Mouse (Mus musculus) layer of hippocampus, postnatal 10 days (tissue): ENCODE measurements at regions not wholly inside any gene's neighbourhood (a gene's known extent, or its start where the extent isn't known, plus 50 kb on each side); places are given as distances from the start of the nearest gene placed in this dataset.
A peak's percentile ranks its signal among the peaks of the same experiment; 100 is the strongest.

Experiments used
- DNase-seq, 2 experiments: peaks; one replicate each; pipeline ENCODE4 v3.0.0; 2021; ENCODE audit warnings: low spot score in 2 of 2

GRCm38 (mm10) chr13:82361379-82361778, 578.5 kb downstream of the Cetn3 start:
- DNase-seq: no peak

GRCm38 (mm10) chr13:82366768-82367167, 583.9 kb downstream of the Cetn3 start:
- DNase-seq: no peak

- DNase-seq: no peak
Measured at GRCm38 (mm10) chr13:82371579-82371978, 588.7 kb downstream of the Cetn3 start.

- DNase-seq: no peak
Measured at GRCm38 (mm10) chr13:82372612-82373011, 589.7 kb downstream of the Cetn3 start.

GRCm38 (mm10) chr13:82392908-82393307, 610.0 kb downstream of the Cetn3 start:
- DNase-seq: peak; percentile 3 to 15

GRCm38 (mm10) chr13:82393496-82393895, 610.6 kb downstream of the Cetn3 start:
- DNase-seq: no peak

GRCm38 (mm10) chr13:82413677-82414076, 630.8 kb downstream of the Cetn3 start:
- DNase-seq: no peak

GRCm38 (mm10) chr13:82420966-82421365, 638.1 kb downstream of the Cetn3 start:
- no peak for DNase-seq

- DNase-seq: no peak
Measured at GRCm38 (mm10) chr13:82423911-82424654, 641.2 kb downstream of the Cetn3 start.

- no peak for DNase-seq
Measured at GRCm38 (mm10) chr13:82424732-82425341, 642.0 kb downstream of the Cetn3 start.

GRCm38 (mm10) chr13:82432411-82432810, 649.5 kb downstream of the Cetn3 start:
- no peak for DNase-seq

- DNase-seq: no peak
Measured at GRCm38 (mm10) chr13:82439294-82439693, 656.4 kb downstream of the Cetn3 start.

- DNase-seq: no peak
Measured at GRCm38 (mm10) chr13:82453650-82454049, 670.8 kb downstream of the Cetn3 start.

GRCm38 (mm10) chr13:82483265-82483929, 700.5 kb downstream of the Cetn3 start:
- no peak for DNase-seq

- no peak for DNase-seq
Measured at GRCm38 (mm10) chr13:82496606-82497005, 713.7 kb downstream of the Cetn3 start.

GRCm38 (mm10) chr13:82508176-82508575, 725.3 kb downstream of the Cetn3 start:
- DNase-seq: no peak

- no peak for DNase-seq
Measured at GRCm38 (mm10) chr13:82509512-82509911, 726.6 kb downstream of the Cetn3 start.
